In the genomic region with DNA sequence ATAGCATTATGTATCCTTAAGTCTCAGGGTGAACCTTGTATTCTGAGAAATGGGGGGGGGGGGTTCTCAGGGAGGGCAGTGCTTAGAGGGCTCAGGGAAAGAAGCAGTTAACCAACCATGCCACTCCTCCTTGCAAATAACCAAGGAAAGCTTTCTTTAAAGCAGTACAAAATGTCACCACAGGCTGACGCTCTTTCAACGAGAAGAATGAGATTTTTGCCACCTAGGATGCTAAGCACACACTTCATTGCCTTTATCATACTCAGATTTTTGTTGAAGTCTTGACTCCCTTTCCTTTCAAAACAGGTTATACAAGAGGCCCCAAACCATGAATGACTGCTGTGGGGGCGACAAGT, we compare ENCODE assay signal across 9 mouse cellular contexts. TPM values are rescaled to one million over a fixed set of nuclear protein-coding genes. Genes with fewer than 3 reads are reported as not detected.
A peak's percentile ranks its signal among the peaks of the same experiment; 100 is the strongest.
DNase-seq lines count a peak whose midpoint lies in the region; ATAC-seq lines count a peak whose summit lies in the region.
"Had no signal": no experiment of that assay in that cellular context is flagged by ENCODE, and none has a peak within 500 bp of the region (broad histone marks: within the 10 kb centered on the region; RNA-seq: fewer than 3 reads in every experiment).

No protein-coding gene starts in this region.

- no peaks in the 10 kb centered on the region for H3K9me3 ChIP-seq in heart, embryonic 13.5 days
- no peaks in the 10 kb centered on the region for H3K9me3 ChIP-seq in hindbrain, embryonic 15.5 days
- no peaks in the 10 kb centered on the region for H3K9me3 ChIP-seq in midbrain, embryonic 15.5 days

- H3K27ac ChIP-seq in heart, embryonic 13.5 days (replicated peaks), result peak overlapping the region; percentile 74
- peak overlapping the region; percentile 79 for H3K27ac ChIP-seq in hindbrain, embryonic 15.5 days (replicated peaks)
- peak overlapping the region; percentile 66 for H3K27ac ChIP-seq in midbrain, embryonic 15.5 days

- DNase-seq in heart, postnatal 14 days, result no peak
- peak; percentile 79 for DNase-seq in brain, adult 2 months (ENCODE audit: low read depth, low spot score)
- DNase-seq in c-Kit-positive CD71-positive TER-119-positive erythroid progenitor cells, embryonic 14.5 days (ENCODE audit: low spot score), result no peak
- DNase-seq in ovary, postnatal 14 days (ENCODE audit: low spot score), result no peak

- peak overlapping the region; percentile 88 for H3K9ac ChIP-seq in heart, embryonic 13.5 days
- H3K9ac ChIP-seq in hindbrain, embryonic 15.5 days, result peak overlapping the region; percentile 57
- peak overlapping the region; percentile 52 for H3K9ac ChIP-seq in midbrain, embryonic 15.5 days

- WGBS in heart, embryonic 13.5 days, result 2% methylated on average over 3 of the region's 3 CpGs
- WGBS in hindbrain, embryonic 15.5 days, result 4% methylated on average over 3 of the region's 3 CpGs
- WGBS in midbrain, embryonic 15.5 days, result 3% methylated on average over 3 of the region's 3 CpGs

- no peak for ATAC-seq in heart, embryonic 13.5 days (ENCODE audit: extremely low read depth, insufficient number of reproducible peaks, low FRiP score, low TSS enrichment)
- no peak for ATAC-seq in hindbrain, embryonic 15.5 days (ENCODE audit: low FRiP score, low read depth)
- ATAC-seq in midbrain, embryonic 15.5 days (replicated peaks), result no peak
- ATAC-seq in granulocyte monocyte progenitor cell, adult 5-6 weeks (replicated peaks; ENCODE audit: poor library complexity, severe bottlenecking), result no peak

- peak overlapping the region; percentile 78 for H3K4me3 ChIP-seq in heart, embryonic 13.5 days
- H3K4me3 ChIP-seq in hindbrain, embryonic 15.5 days, result peak overlapping the region; percentile 83
- H3K4me3 ChIP-seq in midbrain, embryonic 15.5 days, result peak overlapping the region; percentile 69

- intact Hi-C loops in heart, postnatal 14 days (cut with DNase I), result loop anchor here (1.0 to 5.0 kb wide), 3 partner anchors 10 to 817 kb away; no protein-coding TSS in a partner anchor

- H3K36me3 ChIP-seq in heart, embryonic 13.5 days, result no peaks in the 10 kb centered on the region
- H3K36me3 ChIP-seq in hindbrain, embryonic 15.5 days, result no peaks in the 10 kb centered on the region
- no peaks in the 10 kb centered on the region for H3K36me3 ChIP-seq in midbrain, embryonic 15.5 days (replicated peaks)
- H3K36me3 ChIP-seq: G1E had no signal

- peaks cover 14% of the 10 kb centered on the region for H3K4me1 ChIP-seq in heart, embryonic 13.5 days
- H3K4me1 ChIP-seq in hindbrain, embryonic 15.5 days (replicated peaks), result peaks cover 25% of the 10 kb centered on the region
- H3K4me1 ChIP-seq in midbrain, embryonic 15.5 days, result peaks cover 31% of the 10 kb centered on the region

- H3K27me3 ChIP-seq in heart, embryonic 13.5 days (replicated peaks), result no peaks in the 10 kb centered on the region
- H3K27me3 ChIP-seq in hindbrain, embryonic 15.5 days, result no peaks in the 10 kb centered on the region
- no peaks in the 10 kb centered on the region for H3K27me3 ChIP-seq in midbrain, embryonic 15.5 days (replicated peaks)

- H3K4me2 ChIP-seq in heart, embryonic 13.5 days, result peak overlapping the region; percentile 89
- peak overlapping the region; percentile 98 for H3K4me2 ChIP-seq in hindbrain, embryonic 15.5 days
- H3K4me2 ChIP-seq in midbrain, embryonic 15.5 days, result peak overlapping the region; percentile 69

RNA-seq across cellular contexts. Expression of a gene that starts 4.0 kb away (rescaled TPM):
- polyA plus RNA-seq in heart, embryonic 13.5 days (2015; fragmentation: Nextera tagmentation; extraction: Ambion mirVana), result 10.8 and 11.9 TPM in 2 replicates
- 1 to 10 TPM; 4.1 to 5.1 TPM for total RNA-seq in heart, postnatal 14 days (2021)
- 32.9 and 34.2 TPM in 2 replicates for polyA plus RNA-seq in hindbrain, embryonic 15.5 days (2015; fragmentation: Nextera tagmentation; extraction: Ambion mirVana)
- polyA plus RNA-seq in midbrain, embryonic 15.5 days (2015; fragmentation: Nextera tagmentation; extraction: Ambion mirVana), result 23.5 and 26.6 TPM in 2 replicates
- 10.9 and 28.9 TPM in 2 replicates for total RNA-seq in granulocyte monocyte progenitor cell, adult 5-6 weeks (2014; fragmentation: Nextera tagmentation)
- total RNA-seq in granulocyte monocyte progenitor cell, adult 5-6 weeks (2017), result 45.0 and 45.8 TPM in 2 replicates
- polyA plus RNA-seq: G1E had no signal
